Mouse (Mus musculus) embryo, embryonic 11.5 days (tissue): ENCODE results near the gene Dnajc2.
"Not testable (repeated sequence)": the region's sequence is repeated elsewhere in the genome, so short reads cannot be mapped to it uniquely, and the experiment has no call there.

Source experiments
- DNase-seq: peaks from one replicate; pipeline ENCODE4 v3.0.0-alpha.2; 2012; ENCODE audit warnings: low read depth, low spot score

Gene Dnajc2

GRCm38 (mm10) chr5:21743606-21744005 is 41.4 kb downstream of the Dnajc2 start:
- DNase-seq = no peak

- DNase-seq = no peak
Observed at GRCm38 (mm10) chr5:21739881-21740280, 45.2 kb downstream of the Dnajc2 start.

GRCm38 (mm10) chr5:21739120-21739519 is 45.9 kb downstream of the Dnajc2 start:
- no peak for DNase-seq

GRCm38 (mm10) chr5:21737620-21738019 is 47.4 kb downstream of the Dnajc2 start:
- DNase-seq = no peak

- DNase-seq = peak; percentile 72
Observed at GRCm38 (mm10) chr5:21736956-21737585, 48.0 kb downstream of the Dnajc2 start, which contains the start of gene Pmpcb. Pmpcb (plus strand) TSS chr5:21737141.

- no peak for DNase-seq
Observed at GRCm38 (mm10) chr5:21736046-21736445, 49.0 kb downstream of the Dnajc2 start.

GRCm38 (mm10) chr5:21735584-21735983 is 49.5 kb downstream of the Dnajc2 start:
- DNase-seq = peak; percentile 19

GRCm38 (mm10) chr5:21735100-21735499 is 50.0 kb downstream of the Dnajc2 start:
- DNase-seq = no peak

- peak; percentile 62 for DNase-seq
Observed at GRCm38 (mm10) chr5:21732930-21733329, 52.1 kb downstream of the Dnajc2 start.

- DNase-seq = peak; percentile 4
Observed at GRCm38 (mm10) chr5:21732177-21732911, 52.7 kb downstream of the Dnajc2 start.

GRCm38 (mm10) chr5:21729107-21729506 is 55.9 kb downstream of the Dnajc2 start:
- DNase-seq = no peak

GRCm38 (mm10) chr5:21724872-21725271 is 60.2 kb downstream of the Dnajc2 start:
- DNase-seq = no peak

GRCm38 (mm10) chr5:21724427-21724826 is 60.6 kb downstream of the Dnajc2 start:
- DNase-seq = no peak

- DNase-seq = no peak
Observed at GRCm38 (mm10) chr5:21719209-21719608, 65.8 kb downstream of the Dnajc2 start.

GRCm38 (mm10) chr5:21718546-21718945 is 66.5 kb downstream of the Dnajc2 start:
- no peak for DNase-seq

GRCm38 (mm10) chr5:21717165-21717715 is 67.8 kb downstream of the Dnajc2 start:
- DNase-seq = no peak

GRCm38 (mm10) chr5:21714447-21714846 is 70.6 kb downstream of the Dnajc2 start:
- DNase-seq = no peak

GRCm38 (mm10) chr5:21712127-21712715 is 72.8 kb downstream of the Dnajc2 start:
- peak; percentile 9 for DNase-seq

GRCm38 (mm10) chr5:21708011-21708410 is 77.0 kb downstream of the Dnajc2 start:
- DNase-seq = not testable (repeated sequence)
